Mouse (Mus musculus): ENCODE data around the gene Stx8.
A peak's percentile ranks its signal among the peaks of the same experiment; 100 is the strongest.

Gene Stx8

DNA sequence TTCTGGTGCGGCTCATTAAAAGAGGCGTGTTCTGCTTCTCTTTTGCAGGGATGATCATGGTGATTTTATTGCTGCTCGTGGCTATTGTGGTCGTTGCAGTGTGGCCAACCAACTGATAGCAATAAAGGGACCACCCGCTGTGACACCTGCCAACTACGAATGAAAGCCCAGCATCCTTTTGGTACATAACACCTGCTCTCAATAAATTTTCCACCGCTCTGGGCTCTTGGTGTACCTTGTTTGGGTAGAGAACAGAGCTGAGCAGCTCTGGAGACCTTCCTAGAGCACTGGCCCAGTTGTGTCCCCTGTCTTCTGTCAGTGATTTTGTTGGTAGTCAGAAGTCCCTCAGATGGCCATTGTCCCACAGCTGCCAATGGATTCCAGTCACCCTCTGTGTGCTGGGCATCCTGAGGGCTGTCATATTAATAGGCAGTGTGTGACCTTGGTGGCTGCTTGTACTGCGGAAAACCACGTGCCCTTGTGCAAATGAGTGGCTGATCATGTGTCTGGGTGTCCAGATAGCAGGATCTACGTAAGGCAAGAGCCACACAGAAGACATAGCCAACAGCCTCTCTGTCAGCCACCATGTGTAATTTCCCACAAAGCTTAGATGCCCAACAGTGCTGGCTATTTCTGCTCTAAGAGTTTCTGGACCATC, 237.8 kb downstream of the Stx8 start:
- no peak for DNase-seq

DNA sequence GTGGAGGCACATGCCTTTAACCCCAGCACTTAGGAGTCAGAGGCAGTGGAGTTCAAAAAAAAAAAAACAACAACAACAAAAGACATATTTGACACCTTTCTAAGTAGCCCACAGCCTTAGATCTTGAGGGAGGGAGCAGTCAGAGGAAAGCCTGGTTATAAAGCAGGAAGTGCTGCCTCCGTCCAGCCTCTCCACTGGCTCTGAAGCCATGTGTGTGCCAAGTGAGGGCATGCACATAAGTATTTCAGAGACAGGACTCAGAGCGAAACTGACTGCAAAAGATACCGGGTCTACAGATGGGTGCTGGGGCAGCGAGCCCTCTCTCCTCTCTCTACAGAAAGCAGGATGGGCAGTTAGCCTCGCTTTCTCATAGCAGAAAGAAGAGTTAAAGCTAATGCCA, 238.4 kb downstream of the Stx8 start:
- DNase-seq, result no peak

DNA sequence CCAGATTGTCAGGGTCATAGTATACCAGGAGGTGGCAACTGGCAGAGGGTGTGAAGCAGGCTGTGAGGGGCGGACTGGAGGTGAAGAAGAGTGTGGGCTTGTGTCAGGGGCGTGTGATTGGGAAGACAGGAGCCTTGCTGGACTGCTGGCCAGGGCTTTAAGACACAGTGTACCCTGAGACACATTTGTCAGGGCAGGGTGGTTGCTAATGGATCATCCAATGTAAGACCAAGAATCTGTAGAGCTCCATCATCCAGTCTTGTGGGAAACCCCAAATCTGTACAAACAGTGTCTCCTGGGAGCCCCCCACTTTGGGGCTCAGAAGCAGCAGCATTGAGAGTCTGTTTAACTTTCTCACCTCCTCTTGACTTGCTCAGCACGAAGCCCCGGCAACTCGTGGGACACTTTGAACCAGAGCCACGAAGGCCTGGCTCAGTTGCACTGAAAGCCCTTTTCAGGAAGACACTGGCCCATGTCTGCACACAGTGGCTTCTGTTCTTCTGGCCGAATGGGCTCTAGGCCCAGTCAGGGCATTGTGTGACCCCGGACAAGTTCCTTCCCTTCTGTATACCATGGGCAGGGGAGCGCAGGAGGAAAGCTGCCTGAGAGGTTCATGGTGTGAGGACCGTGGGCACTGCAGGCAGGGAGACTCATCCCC, 239.7 kb downstream of the Stx8 start:
- DNase-seq, result peak; percentile 36 to 63

DNA sequence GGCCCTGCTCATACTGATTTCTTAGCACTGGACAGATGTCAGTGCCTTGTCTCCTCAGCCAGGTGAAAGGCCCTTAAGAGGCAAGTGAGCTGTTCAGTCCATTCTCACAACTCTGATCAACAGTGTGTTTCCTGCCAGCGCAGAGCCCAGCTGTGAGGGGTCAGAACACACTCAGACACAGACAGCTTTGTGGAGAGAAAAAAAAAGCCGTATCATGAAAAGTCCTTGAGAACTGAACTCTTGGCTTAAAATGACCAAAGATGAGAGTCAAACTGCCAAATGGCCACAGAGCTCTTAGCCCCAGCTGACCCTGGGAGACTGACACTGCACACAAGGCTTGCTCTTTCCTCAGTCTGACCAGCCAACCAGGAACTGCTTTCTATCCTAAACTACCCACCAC, 242.0 kb downstream of the Stx8 start:
- no peak for DNase-seq

DNA sequence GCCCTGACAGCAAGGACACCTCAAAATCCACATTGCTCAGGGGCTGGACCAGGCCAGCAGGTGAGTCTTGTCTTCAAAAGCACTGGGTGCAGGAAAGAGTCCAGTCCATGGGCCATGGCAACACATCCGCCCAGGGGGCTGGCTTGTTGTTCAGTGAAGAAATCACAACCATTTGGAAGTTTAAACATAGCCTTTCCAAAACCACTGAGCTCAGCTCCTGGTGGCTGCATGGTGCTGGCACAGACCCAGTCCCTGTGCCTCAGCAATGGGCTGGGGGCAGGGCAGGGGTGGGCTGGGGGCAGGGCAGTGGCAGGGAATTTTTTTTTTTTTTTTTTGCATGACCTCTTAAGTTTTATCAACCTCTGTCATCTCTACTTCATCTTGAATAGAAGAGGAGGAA, 242.6 kb downstream of the Stx8 start:
- DNase-seq, result peak in 1 of 2 experiments; percentile 56

DNA sequence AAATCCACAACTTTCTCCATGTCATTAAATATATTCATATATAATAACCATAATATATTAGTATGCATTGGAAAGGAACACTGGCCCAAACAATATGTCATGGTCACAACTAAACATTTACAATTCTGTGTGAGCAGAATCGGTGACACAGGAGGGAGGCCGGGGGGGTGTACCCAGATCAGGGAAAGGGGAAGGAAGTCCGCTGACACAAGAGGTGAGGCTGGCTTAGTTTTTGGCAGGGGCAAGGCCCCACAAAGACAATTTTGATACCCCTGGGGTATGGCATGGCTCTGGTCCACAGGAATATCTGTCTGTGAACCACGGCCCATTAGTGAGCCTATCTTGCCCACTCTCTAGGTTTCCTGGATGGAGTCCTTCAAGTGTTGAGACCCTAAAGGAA, 243.5 kb downstream of the Stx8 start:
- no peak for DNase-seq

DNA sequence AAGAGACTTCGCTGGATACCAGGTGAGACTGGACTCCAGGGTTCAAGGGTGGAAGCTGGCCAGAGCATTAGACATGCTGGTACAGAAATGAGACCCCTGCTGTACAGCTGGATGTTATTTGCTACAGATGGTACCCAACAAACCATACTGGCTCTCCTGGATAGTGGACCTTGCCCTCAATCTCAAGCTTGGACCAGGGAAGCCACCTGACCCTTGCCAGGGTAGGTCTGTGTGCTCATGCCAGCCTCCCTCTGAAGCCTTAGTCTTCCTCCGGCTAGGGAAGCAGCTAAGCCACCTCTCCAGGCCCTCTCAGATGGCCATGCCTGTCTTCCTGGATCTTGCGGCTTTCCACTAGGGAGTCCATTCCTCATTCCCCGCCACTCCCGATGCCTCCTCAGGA, 244.7 kb downstream of the Stx8 start:
- no peak for DNase-seq

DNA sequence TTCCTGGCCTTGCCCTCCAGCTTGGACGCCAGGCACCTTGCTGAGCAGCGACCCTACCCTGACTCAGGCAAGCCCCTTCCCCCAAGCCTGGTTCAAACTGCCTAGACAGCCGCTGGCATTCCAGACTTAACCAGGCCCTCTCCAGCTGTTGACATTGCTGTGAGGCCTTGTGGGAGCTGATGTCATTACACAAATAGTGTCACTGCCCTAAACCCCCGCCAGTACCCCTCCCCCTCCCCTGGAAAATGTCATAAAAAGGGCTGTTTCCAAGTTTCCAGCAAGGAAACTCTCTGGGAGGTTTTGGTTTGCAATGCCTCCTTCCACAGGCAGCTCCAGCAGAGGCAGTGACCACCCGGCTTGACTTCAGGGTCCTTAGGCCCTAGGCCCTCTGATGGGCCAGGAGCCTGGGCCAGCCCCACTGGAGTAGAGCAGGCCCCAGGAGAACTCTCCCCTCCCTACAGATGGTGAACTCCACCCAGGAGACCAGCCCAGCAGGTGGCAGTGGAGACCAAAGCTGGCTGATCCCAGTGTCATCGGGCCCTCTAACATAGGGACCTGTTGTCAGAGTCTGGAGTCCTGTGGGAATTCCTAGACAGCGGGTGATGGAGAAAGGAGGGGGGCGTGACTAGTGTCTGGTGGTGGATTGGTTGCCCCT, 246.1 kb downstream of the Stx8 start:
- peak; percentile 44 to 61 for DNase-seq

DNA sequence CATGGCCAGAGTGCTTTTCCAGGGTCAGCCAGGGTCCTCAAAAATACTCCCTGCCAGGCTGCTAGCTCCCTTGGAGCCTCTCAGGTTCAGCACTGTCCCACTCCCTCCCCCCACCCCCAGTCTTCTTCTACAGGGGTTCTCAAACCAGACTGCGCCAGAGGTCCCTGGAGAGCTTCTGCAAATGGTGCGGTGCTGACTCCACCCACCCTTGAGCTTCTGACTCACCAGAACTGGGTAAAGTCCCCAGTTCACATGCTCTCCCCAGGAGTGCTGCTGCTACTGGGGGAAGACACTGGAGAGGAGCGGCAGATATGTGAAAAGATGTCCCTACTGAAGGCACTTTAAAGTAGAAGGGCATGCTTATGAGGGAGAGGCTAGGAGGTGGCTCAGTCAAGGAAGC, 247.9 kb downstream of the Stx8 start:
- no peak for DNase-seq

DNA sequence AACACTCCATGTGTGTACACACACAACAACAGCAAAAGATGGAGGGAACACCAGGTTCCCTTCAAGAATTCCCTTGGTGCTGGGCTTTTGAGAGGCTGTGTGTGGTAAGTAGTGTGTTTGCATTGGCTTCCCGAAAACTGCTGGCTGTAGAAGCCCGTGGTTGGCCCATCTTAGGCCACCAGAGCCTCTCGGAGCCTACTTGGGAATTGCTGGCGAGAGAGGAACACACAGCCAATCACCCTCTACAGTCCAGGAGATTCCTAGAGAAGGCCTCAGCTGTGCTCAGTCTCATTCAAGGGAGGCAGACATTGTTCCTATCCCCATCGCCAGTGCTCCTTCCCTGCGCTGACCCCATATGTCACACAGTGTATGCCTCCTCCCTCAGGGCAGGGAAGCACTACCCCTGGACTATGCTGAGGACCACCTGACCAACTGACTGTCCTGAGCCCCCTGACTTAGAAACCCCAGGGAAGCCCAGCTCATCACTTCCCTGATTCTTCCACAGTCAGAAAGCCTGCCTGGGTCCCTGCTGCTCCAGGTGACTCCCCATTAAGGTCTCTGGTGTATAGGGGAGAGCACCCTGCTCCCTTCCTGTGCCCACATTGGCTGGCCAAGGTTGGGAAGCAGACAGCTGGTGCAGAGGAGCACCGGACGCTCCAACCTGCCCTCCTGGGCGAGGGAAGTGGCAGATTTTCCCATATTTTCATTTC, 248.7 kb downstream of the Stx8 start:
- no peak for DNase-seq

DNA sequence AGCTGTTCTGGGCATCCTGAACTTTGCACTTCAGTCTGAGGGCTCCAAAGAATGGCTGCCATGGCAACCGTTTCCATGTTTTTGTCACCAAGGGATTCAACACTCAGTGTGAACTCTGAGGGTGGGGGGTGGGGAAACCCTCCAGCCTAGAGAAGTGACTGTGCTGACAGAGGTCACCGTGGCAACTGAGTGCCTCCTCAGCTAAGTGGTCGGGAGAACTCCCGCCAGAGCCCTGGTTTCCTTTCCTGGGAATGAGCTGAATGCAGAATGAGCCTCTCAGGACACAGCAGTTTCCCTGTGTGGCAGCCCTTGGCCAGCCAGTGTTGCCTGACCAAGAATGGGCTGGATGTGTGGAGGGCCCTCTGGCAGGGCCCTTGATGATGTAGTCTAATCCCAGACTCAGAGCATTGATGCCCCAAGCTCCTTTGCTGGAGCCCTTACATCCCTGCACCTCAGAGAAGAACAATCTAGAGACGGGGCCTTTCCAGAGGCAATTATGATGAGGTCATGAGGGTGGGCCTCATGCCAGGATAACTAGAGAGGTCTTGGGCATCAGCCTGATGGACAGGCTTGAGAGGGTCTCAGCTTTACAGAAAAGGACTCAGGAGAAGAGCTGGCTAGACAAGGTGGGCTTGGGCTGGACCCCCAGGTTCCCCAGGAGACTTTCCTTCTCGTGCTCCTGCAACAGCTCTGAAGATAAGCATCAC, 249.4 kb downstream of the Stx8 start:
- peak in 1 of 2 experiments; percentile 54 for DNase-seq

DNA sequence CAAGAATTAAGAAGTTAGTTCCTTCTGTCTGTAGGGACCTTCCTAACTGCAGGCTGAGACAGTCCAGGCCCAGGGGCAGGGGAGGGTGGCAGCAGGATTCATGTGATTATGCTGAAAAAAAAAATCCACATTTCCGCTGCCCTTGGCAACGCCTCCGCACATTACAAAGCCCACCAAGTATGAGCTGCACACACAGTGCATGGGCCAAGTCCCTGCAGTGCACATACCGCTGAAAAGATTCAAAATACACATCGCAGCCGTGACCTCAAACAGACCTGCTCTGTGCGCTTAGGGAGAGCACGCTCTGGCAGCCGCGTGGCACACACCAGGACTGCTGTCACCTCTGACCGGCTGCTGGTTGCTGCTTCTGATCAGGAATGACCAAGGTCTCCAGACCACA, 250.0 kb downstream of the Stx8 start:
- no peak for DNase-seq

DNA sequence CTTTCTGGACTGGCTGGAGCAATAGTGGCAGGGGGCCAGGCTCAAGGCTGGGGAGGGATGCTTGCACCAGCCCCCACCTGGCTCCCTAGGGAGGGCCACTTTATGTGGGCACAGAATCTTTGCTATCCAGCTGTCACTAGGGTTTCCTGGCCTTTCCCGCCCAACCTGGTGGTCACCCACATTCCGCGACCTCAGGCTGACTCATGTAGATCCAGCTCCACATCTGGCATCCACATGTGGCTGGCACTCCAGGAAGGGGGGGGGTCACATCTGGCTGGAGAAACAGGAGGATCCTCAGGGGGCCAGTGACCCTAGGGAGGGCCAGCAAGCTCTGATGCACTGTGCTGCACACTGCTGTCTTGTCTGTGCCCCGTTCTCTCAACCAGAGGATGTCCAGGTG, 254.7 kb downstream of the Stx8 start:
- DNase-seq, result peak in 1 of 2 experiments; percentile 55

DNA sequence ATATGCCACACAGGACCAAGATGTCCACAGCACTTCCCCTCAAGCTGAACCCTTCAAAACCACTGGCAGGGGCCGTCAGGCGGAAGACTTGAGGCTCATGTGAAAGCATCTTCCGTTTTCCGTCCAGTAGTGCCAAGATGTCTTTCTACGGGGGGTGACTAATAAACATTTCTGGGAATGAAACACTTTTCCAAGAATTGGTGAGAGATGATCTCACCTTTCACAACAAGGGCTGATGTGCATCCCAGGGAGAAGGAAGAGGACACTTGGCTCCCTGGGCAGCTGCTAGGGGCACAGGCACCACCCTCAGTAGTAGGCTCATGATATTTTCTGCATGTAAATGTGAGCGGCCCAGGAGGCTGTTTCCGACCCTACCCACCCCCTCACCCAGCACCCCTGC, 256.2 kb downstream of the Stx8 start:
- DNase-seq, result no peak

DNA sequence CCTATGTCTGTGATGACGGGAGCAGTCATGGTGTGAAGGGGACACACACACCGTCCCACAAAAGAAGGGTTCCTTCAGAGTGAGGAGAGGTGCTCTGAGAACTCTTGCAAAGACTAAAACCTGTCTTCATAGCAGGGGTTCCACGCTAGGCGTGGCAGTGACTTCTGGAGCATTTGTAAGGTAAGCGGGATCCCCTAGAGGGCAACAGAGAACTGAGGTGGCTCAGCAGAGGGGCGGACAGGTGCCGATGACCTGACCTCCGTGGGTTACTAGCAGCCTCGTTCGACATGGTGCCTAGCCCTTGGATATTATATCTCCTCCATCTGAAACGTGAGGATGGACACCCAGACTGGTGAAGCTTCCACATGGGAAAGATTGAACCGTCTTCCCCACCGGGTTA, 257.1 kb downstream of the Stx8 start:
- no peak for DNase-seq

DNA sequence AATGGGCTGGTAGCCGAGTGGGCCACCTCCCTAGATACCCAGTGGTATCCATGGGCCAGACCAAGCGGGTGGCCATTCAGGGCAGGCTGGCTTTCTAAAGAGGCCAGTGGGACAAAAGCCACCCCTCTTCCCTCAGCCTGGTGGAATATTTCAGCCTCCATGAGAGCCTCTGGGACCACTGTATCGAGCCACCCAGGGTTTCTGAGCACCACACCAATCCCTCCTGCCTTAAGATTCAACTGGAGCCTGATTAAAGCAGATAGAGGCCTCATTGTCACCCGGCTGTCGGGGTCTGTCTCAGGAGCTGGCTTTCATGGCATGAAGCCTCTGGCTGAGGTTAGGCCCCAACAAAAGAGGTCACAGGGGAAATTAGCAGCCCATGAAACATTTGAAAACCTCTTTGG, 260.7 kb downstream of the Stx8 start:
- peak in 1 of 2 experiments; percentile 37 for DNase-seq

DNA sequence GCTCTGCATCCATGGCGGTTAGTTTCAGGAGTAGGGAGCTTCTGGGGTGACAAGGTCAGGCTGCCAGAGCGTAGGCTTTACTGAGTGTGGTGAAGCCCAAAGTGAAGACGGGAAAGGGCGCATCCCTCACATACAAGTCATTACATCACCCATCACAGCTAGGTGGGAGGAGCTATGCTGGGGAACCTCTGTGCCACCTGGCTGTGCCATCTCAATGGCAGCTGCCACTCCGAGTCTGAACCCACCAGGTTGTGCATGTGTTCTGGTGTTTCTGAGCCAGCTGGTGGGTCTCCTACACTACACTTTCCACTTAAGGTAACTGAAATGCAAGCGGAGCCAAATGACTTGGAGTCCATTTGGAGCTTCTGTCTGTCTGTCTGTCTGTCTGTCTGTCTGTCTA, 261.8 kb downstream of the Stx8 start:
- peak; percentile 34 to 50 for DNase-seq

DNA sequence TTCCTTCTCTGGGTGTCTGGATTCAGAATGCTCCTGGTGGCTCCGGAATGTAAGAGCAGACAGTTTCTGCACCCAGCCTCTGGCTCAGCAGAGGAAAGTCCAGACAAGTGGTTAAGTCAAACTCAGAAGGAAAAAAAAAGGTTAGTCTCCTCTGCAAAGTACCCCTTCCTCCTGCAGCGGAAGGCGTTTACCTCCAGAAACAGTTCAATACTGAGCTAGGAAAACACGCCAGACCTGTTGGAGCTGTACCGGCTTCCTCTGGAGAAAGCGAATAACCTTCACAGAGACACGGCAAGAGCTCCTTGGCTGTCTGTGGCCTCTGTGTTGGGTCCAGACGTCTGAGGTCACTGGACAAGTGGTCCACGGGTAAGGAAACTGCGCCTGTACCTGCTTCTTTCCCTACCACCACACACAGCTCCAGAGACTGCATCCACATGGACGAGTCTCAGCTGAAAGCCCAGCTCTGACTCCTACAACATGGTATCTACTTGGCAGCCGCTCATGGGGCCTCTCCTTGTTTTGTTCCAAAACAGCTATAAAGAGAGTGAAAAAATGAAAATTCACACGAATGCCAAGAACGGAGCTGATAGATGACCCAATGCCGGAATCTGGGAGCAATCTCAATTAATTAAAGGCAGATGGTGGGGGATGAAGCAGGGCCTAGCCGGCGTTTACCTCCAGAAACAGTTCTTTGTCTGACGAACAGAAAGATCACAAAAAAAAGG, 263.1 kb downstream of the Stx8 start:
- peak; percentile 38 to 42 for DNase-seq

DNA sequence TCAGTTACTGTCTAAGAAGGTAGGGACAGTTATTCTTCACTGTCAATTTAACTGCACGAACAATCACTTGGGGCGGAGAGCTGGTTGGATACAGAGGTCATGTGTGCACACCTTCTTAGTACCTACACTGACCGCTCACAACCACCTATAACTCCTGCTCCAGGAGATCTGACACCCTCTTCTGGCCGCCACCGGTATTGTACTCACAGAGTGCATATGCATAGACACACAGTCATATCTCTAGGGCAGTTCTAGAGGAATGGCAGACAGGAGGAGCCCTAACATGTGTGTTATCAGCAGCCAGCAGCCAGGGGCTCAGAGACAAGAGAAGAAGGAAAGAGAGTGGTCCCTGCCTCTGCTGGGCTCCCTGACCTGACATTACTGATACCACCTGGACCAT, 265.6 kb downstream of the Stx8 start:
- DNase-seq, result peak; percentile 51 to 60

DNA sequence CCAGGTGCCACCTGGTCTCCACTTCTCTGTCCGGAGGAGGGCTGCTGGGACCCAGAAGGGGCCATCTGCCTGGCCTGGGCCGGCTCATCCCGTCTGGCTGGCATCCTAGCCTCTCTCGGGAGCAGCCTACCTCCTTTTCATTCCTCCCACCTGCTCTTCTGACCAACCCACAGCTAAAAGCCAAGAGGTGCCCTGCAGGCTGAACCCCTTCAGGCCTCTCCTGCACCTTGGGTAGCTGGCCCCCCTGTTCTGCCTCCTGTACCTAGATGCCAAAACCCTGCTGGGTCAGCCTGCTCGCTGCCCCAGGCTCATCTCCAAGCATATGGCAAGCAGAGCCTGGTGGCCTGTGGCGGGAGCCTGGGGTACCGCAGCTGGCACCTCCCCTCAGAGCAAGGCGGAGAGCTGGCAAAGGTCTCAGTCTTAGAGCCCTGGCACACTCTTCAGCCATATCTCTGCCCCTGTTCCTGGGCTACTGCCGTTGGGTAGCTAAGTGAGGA, 267.5 kb downstream of the Stx8 start:
- DNase-seq, result peak; percentile 86 to 93

DNA sequence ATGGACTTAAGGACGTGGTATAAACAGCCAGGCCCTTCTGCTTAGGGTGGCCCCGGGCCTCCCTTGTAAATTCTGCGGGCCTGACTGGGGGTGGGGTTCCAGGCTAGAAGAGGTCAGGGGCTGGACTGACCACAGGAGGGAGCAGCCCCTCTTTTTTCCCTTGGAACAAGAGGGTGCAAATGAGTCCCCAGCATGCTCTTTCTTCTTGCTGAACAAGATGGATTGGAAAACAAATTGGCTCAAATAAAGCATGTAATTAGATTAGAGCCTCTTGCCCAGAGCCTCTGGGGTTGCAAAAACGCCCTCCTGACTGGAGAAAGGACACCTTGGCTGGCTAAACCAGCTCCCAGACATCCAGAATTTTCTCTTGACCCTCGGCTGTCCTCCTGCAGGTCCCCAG, 273.8 kb downstream of the Stx8 start:
- peak in 1 of 2 experiments; percentile 38 for DNase-seq

All from cerebellum, postnatal 10 days (tissue).